Mouse (Mus musculus) liver, embryonic 16.5 days (tissue): Measurements from ENCODE around the gene Gm36028. TPM values are rescaled to one million over a fixed set of nuclear protein-coding genes. Genes with fewer than 3 reads are reported as not detected.

ENCODE experiments used
- ATAC-seq: fragments of 200-750 bp; cut with Nextera tagmentation; 2 replicates; pipeline ENCODE4 v1.8.0; 2017; ENCODE audit warnings: low read depth, mild to moderate bottlenecking, moderate number of reproducible peaks, moderate library complexity
- H3K27ac ChIP-seq: fragments of 300-500 bp; sonication (generic); 2 replicates; pipeline ENCODE4 v1.5.1; 2014; ENCODE audit warnings: mild to moderate bottlenecking, low read length
- H3K27me3 ChIP-seq: fragments of 300-500 bp; sonication (generic); 2 replicates; pipeline ENCODE4 v1.6.1; 2014; ENCODE audit warnings: low read depth, low read length, mixed read lengths; ENCODE audit not compliant: control insufficient read depth, insufficient read depth
- H3K36me3 ChIP-seq: fragments of 300-500 bp; sonication (generic); 2 replicates; pipeline ENCODE4 v1.6.1; 2014; ENCODE audit warnings: mild to moderate bottlenecking; ENCODE audit not compliant: control insufficient read depth, insufficient read depth
- H3K4me1 ChIP-seq: fragments of 300-500 bp; sonication (generic); 2 replicates; pipeline ENCODE4 v1.6.1; 2014; ENCODE audit warnings: low read depth, low read length, mixed read lengths; ENCODE audit not compliant: control insufficient read depth
- H3K4me2 ChIP-seq: fragments of 300-500 bp; sonication (generic); 2 replicates; pipeline ENCODE4 v1.6.1; 2014; ENCODE audit warnings: low read depth, low read length, mixed read lengths
- H3K4me3 ChIP-seq: fragments of 300-500 bp; sonication (generic); 2 replicates; pipeline ENCODE4 v1.5.1; 2014; ENCODE audit warnings: low read depth, mild to moderate bottlenecking, low read length
- H3K9ac ChIP-seq: fragments of 300-500 bp; sonication (generic); 2 replicates; pipeline ENCODE4 v1.6.1; 2014; ENCODE audit warnings: low read depth, low read length
- H3K9me3 ChIP-seq: fragments of 300-500 bp; sonication (generic); replicated peaks from 2 replicates; pipeline ENCODE4 v1.6.1; 2016; ENCODE audit warnings: low read length; ENCODE audit not compliant: control insufficient read depth
- WGBS: fragments of 180-500 bp; shearing (Covaris S2); extraction: QIAGEN DNeasy Blood & Tissue Kit; methylation state at CpG from one replicate; pipeline ENCODE4 v1.1.7; 2014; ENCODE audit not compliant: insufficient replicate concordance; 5-methylcytosine and 5-hydroxymethylcytosine counted together
- polyA plus RNA-seq: library from polyadenylated mRNA; unstranded; fragments of >200 nt; fragmentation: Nextera tagmentation; extraction: Ambion mirVana; gene quantifications from 2 replicates; pipeline ENCODE4 v1.2.1, GENCODE M21; 2015

Gene Gm36028
- polyA plus RNA-seq, 1 experiment from 2014 or later: 0.07 TPM

- under 1% methylated on average over 79 of the region's 87 CpGs for WGBS
- peak; percentile 50 for ATAC-seq
- H3K27ac ChIP-seq: peak overlapping the region; percentile 88
Measured at GRCm38 (mm10) chr16:37868506-37869469, 7.8 kb upstream of the Gm36028 start.

DNA sequence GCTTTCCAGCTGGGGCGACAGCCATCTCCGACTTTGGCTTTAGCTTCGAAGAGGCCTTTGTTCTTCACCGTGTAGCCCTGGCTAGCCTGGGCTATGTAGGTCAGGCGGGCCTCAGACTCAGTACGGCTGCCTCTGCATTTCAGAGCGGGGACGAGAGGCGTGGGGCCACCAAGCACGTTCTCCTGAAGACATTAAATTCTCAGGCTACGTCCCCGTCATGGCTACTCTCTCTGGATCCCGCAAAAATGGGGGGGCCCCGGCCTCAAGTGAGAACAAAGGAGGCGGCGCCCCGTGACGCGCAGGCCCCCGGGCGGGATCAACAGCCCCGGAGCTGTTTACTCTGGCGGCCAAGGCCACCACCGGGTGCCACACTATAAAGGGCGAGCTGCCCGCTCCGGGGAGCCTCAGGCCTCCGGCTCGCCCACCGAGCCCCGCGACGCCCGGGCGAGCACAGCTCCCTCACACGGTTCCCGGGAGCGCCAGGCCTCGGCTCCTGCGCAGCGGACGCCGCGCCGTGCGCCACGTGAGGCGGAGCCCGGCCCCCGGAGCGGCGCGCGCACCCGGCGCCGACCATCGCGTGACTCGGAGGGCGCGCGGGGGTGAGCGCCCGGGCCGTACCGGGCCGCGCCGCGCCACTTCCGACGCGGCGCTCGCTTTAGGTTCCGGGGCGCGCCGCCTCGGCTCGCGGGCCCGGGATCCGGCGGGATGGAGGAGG is 7.0 kb upstream of the Gm36028 start, which contains the start of gene Lrrc58:
Gene Lrrc58, plus strand, starts transcription at position 599 of the 715 bp plus-strand sequence.
- no peaks in the 10 kb centered on the region for H3K36me3 ChIP-seq
- no peaks in the 10 kb centered on the region for H3K9me3 ChIP-seq
- peak within 1 kb of the TSS; percentile 78 for H3K4me2 ChIP-seq
- peaks cover 12% of the 10 kb centered on the region for H3K4me1 ChIP-seq
- peak within 1 kb of the TSS; percentile 88 for H3K27ac ChIP-seq
- peak within 1 kb of the TSS; percentile 82 for H3K4me3 ChIP-seq
- H3K27me3 ChIP-seq: no peaks in the 10 kb centered on the region
- WGBS: 1% methylated on average over 78 of the region's 86 CpGs
- ATAC-seq: peak; percentile 86
- peak within 1 kb of the TSS; percentile 80 for H3K9ac ChIP-seq

More at GRCm38 (mm10) chr16:37868506-37869469, 7.8 kb upstream of the Gm36028 start:
- H3K4me2 ChIP-seq: peak overlapping the region; percentile 78
- H3K9me3 ChIP-seq: no peaks in the 10 kb centered on the region
- H3K27me3 ChIP-seq: no peaks in the 10 kb centered on the region
- H3K4me3 ChIP-seq: peak overlapping the region; percentile 82
- peak overlapping the region; percentile 80 for H3K9ac ChIP-seq
- no peaks in the 10 kb centered on the region for H3K36me3 ChIP-seq
- H3K4me1 ChIP-seq: peaks cover 12% of the 10 kb centered on the region

DNA sequence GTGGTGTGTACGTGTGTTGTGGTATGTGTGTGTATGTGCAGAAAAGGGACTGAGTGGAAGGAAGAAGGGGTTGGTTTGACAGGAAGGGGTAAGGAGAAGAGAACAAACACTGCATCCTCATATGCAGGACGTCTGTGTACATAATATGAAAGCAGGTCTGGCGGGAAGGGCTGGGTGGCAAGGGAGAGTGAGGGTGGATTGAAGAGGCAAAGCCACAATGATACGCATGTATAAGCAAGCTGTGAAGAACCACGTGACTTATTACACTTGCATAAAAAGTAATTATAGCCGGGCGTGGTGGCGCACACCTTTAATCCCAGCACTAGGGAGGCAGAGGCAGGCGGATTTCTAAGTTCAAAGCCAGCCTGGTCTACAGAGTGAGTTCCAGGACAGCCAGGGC is 4.9 kb upstream of the Gm36028 start:
- no peak for ATAC-seq

DNA sequence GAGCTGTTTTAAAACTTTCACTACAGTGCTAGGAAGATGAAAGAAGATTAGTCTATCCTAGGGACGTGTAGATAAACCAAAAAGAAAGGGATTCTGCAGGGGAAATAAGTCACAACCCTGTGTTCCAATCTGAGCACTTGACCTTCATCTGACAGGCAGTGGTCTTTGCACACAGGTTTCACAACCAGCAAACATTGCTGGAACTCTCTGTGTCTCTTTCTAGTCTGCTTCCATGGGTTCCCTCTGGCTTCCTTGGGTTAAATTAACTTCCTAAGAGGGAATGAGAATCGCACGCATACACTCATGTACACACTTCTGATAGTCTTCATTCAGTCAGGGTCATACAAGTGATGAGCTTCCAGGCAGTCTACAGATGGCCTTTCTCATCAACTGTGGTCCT is 2.9 kb upstream of the Gm36028 start:
- H3K4me2 ChIP-seq: no peak overlapping the region
- peak overlapping the region; percentile 64 for H3K27ac ChIP-seq
- no peaks in the 10 kb centered on the region for H3K27me3 ChIP-seq
- 0 out of 2 replicates have a peak, but pooled peaks have one; percentile 17 for ATAC-seq
- H3K9ac ChIP-seq: no peak overlapping the region
- peaks cover 4% of the 10 kb centered on the region for H3K4me1 ChIP-seq
- whole genome bisulfite sequencing: 56% methylated on average over 3 of the region's 3 CpGs
- no peaks in the 10 kb centered on the region for H3K9me3 ChIP-seq
- H3K36me3 ChIP-seq: no peaks in the 10 kb centered on the region
- H3K4me3 ChIP-seq: no peak overlapping the region

More for the DNA sequence above, 4.9 kb upstream of the Gm36028 start:
- H3K9ac ChIP-seq: no peak overlapping the region
- H3K4me1 ChIP-seq: peaks cover 7% of the 10 kb centered on the region
- 63% methylated on average over 9 of the region's 9 CpGs for WGBS
- no peaks in the 10 kb centered on the region for H3K9me3 ChIP-seq
- H3K4me3 ChIP-seq: no peak overlapping the region
- no peak overlapping the region for H3K4me2 ChIP-seq
- no peaks in the 10 kb centered on the region for H3K36me3 ChIP-seq
- no peak overlapping the region for H3K27ac ChIP-seq
- H3K27me3 ChIP-seq: no peaks in the 10 kb centered on the region

- no peaks in the 10 kb centered on the region for H3K9me3 ChIP-seq
- H3K4me1 ChIP-seq: peaks cover 3% of the 10 kb centered on the region; the same call in 1 of the 2 replicates
- H3K36me3 ChIP-seq: no peaks in the 10 kb centered on the region
- no peak overlapping the region for H3K4me2 ChIP-seq
- H3K9ac ChIP-seq: no peak overlapping the region
- no peak overlapping the region for H3K4me3 ChIP-seq
- WGBS: 63% methylated on average over 7 of the region's 7 CpGs
- H3K27ac ChIP-seq: no peak overlapping the region
- no peak for ATAC-seq
- no peaks in the 10 kb centered on the region for H3K27me3 ChIP-seq
Measured at GRCm38 (mm10) chr16:37860213-37860612, 733 bp downstream of the Gm36028 start.

- no peak overlapping the region for H3K9ac ChIP-seq
- no peaks in the 10 kb centered on the region for H3K27me3 ChIP-seq
- no peak overlapping the region for H3K27ac ChIP-seq
- no peak for ATAC-seq
- peaks cover 3% of the 10 kb centered on the region; the same call in 1 of the 2 replicates for H3K4me1 ChIP-seq
- no peak overlapping the region for H3K4me2 ChIP-seq
- no peaks in the 10 kb centered on the region for H3K9me3 ChIP-seq
- H3K4me3 ChIP-seq: no peak overlapping the region
- WGBS: 63% methylated on average over 8 of the region's 8 CpGs
- no peaks in the 10 kb centered on the region for H3K36me3 ChIP-seq
Measured at GRCm38 (mm10) chr16:37857495-37857894, 3.5 kb downstream of the Gm36028 start.

GRCm38 (mm10) chr16:37856327-37856726 is 4.6 kb downstream of the Gm36028 start:
- no peak overlapping the region for H3K4me3 ChIP-seq
- no peaks in the 10 kb centered on the region for H3K36me3 ChIP-seq
- H3K9me3 ChIP-seq: no peaks in the 10 kb centered on the region
- H3K27me3 ChIP-seq: no peaks in the 10 kb centered on the region
- 38% methylated on average over 3 of the region's 3 CpGs for WGBS
- no peak overlapping the region for H3K27ac ChIP-seq
- H3K4me2 ChIP-seq: no peak overlapping the region
- no peak overlapping the region for H3K9ac ChIP-seq
- ATAC-seq: no peak
- peaks cover 3% of the 10 kb centered on the region; the same call in 1 of the 2 replicates for H3K4me1 ChIP-seq

GRCm38 (mm10) chr16:37855583-37855982 is 5.4 kb downstream of the Gm36028 start:
- Histone ChIP-seq H3K27me3 (no peaks in the 10 kb centered on the region), H3K4me1 (peaks cover 3% of the 10 kb centered on the region; the same call in 1 of the 2 replicates), H3K4me2 (no peak overlapping the region), H3K27ac (no peak overlapping the region), H3K9me3 (no peaks in the 10 kb centered on the region), H3K36me3 (no peaks in the 10 kb centered on the region), H3K9ac (no peak overlapping the region), H3K4me3 (no peak overlapping the region)
- ATAC-seq: no peak
- 56% methylated on average over 8 of the region's 8 CpGs for WGBS
